Mouse (Mus musculus) heart, adult 2 months (tissue): ENCODE measurements around the gene Gm9964.
A peak's percentile ranks its signal among the peaks of the same experiment; 100 is the strongest.

Experiments used
- CTCF ChIP-seq: fragments of 200-600 bp; IDR thresholded peaks from 2 replicates; pipeline ENCODE4 v1.8.1; 2022; ENCODE audit warnings: antibody characterized with exemption, mild to moderate bottlenecking, moderate library complexity
- EP300 ChIP-seq: fragments of 200-500 bp; IDR thresholded peaks from 2 replicates; pipeline ENCODE4 v1.6.1; 2011; ENCODE audit warnings: low read depth, low read length, control low read depth; ENCODE audit not compliant: insufficient read depth
- POLR2A ChIP-seq: fragments of 200-500 bp; IDR thresholded peaks from 2 replicates; pipeline ENCODE4 v1.6.1; 2011; ENCODE audit warnings: mild to moderate bottlenecking, low read depth, low read length, control low read depth; ENCODE audit not compliant: insufficient read depth

GRCm38 (mm10) chr11:79252881-79253541 lies 43.7 kb downstream of the Gm9964 start:
- no peak for TF ChIP-seq CTCF
- no peak for TF ChIP-seq EP300
- TF ChIP-seq POLR2A: peak; percentile 44; the same call in 1 of the 2 replicates
